Mouse (Mus musculus): ENCODE data around the gene Olfr679. TPM values are rescaled to one million over a fixed set of nuclear protein-coding genes. Genes with fewer than 3 reads are reported as not detected.

The Olfr679 gene
- polyA plus RNA-seq (2014; fragmentation: Illumina TruSeq; extraction: RNeasy Lipid Tissue Mini Kit (QIAGEN cat#74804); ENCODE audit: insufficient read depth, low read depth, low replicate concordance): not detected

DNA sequence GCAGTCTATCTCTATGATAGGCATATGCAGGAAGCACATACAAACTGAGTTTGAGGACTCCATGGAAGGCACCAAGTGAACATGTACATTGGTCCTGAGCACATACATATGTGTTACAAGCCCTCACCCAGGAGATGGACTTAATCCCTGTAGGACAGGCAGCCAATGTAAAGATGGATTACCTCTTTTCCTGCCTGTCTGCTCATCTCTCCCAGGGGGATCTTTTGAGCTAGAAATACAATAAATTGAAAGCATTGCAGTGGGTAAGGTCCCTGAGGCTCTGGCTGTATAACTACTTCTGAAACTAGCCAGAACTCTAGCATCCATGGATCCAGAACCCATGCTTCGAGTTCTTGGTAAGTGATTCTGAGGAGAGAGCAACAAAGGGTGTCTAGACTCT lies at the start of gene Olfr679:
Gene Olfr679, plus strand, starts transcription at position 301 of the 400 bp plus-strand sequence.

DNA sequence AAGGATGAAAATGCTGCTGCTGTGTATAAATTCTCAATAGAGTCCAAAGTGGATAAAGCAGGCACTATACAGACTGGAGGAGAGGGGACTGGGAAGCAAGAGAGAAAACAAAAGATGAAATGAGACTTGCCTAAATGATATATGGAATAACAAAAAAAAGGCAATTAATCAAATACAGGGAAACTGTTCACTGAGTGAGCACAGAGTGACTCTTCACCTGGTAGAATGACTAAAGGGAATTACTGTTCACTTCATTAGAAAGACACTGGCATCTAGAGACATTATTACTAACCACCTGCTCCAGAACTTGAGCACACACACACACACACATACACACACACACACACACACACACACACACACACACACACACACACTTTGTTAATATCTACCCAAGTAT lies 48.6 kb upstream of the Olfr679 start, which contains the start of gene Olfr676:
Gene Olfr676, plus strand, starts transcription at position 301 of the 400 bp plus-strand sequence.

DNA sequence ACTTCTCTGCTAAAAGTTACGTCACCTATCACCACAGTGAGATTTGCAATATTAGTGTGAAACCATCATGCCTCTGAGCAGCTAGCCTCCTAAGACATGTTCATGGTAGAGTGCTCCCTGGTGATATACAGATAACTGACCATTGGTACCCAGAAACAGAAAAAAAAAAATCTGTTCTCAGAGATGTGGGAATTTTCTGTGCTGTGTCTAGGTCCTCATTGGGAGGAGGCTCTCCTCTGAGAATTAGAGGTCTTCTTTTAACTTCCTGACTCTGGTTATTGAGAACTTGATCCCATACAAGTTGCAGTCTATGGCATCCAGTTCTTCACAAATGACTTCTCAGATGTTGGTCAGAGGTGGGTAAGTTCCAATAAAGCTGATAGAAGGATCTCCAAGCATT lies 16.8 kb upstream of the Olfr679 start, which contains the start of gene Olfr678:
Gene Olfr678, plus strand, starts transcription at position 301 of the 400 bp plus-strand sequence.

DNA sequence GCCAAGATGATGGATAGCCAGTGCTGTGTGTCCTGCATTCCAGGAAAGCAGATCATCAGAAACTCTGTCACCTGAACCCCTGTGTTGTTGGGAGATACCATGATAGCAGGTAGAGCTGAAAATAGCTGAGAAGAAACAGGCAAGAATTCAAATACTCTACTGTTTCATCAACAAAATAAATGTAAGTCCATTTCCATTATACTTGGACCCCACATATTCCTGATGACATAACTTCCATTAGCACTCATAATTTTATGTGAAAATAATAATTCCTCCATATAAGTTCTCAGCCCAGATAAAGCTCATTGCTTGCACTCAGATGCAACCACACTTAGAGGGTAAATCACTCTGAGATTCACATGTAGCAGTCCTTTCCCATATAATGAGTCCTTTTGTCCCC lies 11.7 kb downstream of the Olfr679 start, which contains the start of gene Olfr680-ps1:
Gene Olfr680-ps1, minus strand, starts transcription at position 101 of the 400 bp plus-strand sequence.

DNA sequence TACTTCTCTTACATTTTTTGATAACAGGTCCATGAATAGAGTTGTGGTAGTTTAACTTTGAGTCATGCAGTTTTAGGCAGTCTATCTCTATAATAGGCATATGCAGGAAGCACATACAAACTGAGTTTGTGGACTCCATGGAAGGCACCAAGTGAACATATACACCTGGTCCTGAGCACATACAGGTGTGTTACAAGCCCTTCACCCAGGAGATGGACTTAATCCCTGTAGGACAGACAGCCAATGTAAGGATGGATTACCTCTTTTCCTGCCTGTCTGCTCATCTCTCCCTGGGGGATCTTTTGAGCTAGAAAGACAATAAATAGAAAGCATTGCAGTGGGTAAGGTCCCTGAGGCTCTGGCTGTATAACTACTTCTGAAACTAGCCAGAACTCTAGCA lies 35.5 kb downstream of the Olfr679 start, which contains the start of gene Olfr681:
Gene Olfr681, plus strand, starts transcription at position 301 of the 400 bp plus-strand sequence.

Other genes with a start within 250 kb of the Olfr679 start
- gene Usp17lb, start 238.6 kb upstream of the Olfr679 start, polyA plus RNA-seq (2014; fragmentation: Illumina TruSeq; extraction: RNeasy Lipid Tissue Mini Kit (QIAGEN cat#74804); ENCODE audit: insufficient read depth, low read depth, low replicate concordance): not detected
- gene Usp17la, start 224.2 kb upstream of the Olfr679 start, polyA plus RNA-seq (2014; fragmentation: Illumina TruSeq; extraction: RNeasy Lipid Tissue Mini Kit (QIAGEN cat#74804); ENCODE audit: insufficient read depth, low read depth, low replicate concordance): not detected
- not detected for gene Olfr665, start 203.2 kb upstream of the Olfr679 start, polyA plus RNA-seq (2014; fragmentation: Illumina TruSeq; extraction: RNeasy Lipid Tissue Mini Kit (QIAGEN cat#74804); ENCODE audit: insufficient read depth, low read depth, low replicate concordance)
- gene Olfr666, start 185.3 kb upstream of the Olfr679 start, polyA plus RNA-seq (2014; fragmentation: Illumina TruSeq; extraction: RNeasy Lipid Tissue Mini Kit (QIAGEN cat#74804); ENCODE audit: insufficient read depth, low read depth, low replicate concordance): not detected
- gene Olfr667, start 159.7 kb upstream of the Olfr679 start, polyA plus RNA-seq (2014; fragmentation: Illumina TruSeq; extraction: RNeasy Lipid Tissue Mini Kit (QIAGEN cat#74804); ENCODE audit: insufficient read depth, low read depth, low replicate concordance): not detected
- not detected for gene Olfr668, start 153.1 kb upstream of the Olfr679 start, polyA plus RNA-seq (2014; fragmentation: Illumina TruSeq; extraction: RNeasy Lipid Tissue Mini Kit (QIAGEN cat#74804); ENCODE audit: insufficient read depth, low read depth, low replicate concordance)
- not detected for gene Olfr669, start 147.0 kb upstream of the Olfr679 start, polyA plus RNA-seq (2014; fragmentation: Illumina TruSeq; extraction: RNeasy Lipid Tissue Mini Kit (QIAGEN cat#74804); ENCODE audit: insufficient read depth, low read depth, low replicate concordance)
- not detected for gene Olfr670, start 118.6 kb upstream of the Olfr679 start, polyA plus RNA-seq (2014; fragmentation: Illumina TruSeq; extraction: RNeasy Lipid Tissue Mini Kit (QIAGEN cat#74804); ENCODE audit: insufficient read depth, low read depth, low replicate concordance)
- not detected for gene Olfr671, start 102.1 kb upstream of the Olfr679 start, polyA plus RNA-seq (2014; fragmentation: Illumina TruSeq; extraction: RNeasy Lipid Tissue Mini Kit (QIAGEN cat#74804); ENCODE audit: insufficient read depth, low read depth, low replicate concordance)
- gene Olfr672, start 79.2 kb upstream of the Olfr679 start, polyA plus RNA-seq (2014; fragmentation: Illumina TruSeq; extraction: RNeasy Lipid Tissue Mini Kit (QIAGEN cat#74804); ENCODE audit: insufficient read depth, low read depth, low replicate concordance): not detected
- not detected for gene Olfr675, start 52.7 kb upstream of the Olfr679 start, polyA plus RNA-seq (2014; fragmentation: Illumina TruSeq; extraction: RNeasy Lipid Tissue Mini Kit (QIAGEN cat#74804); ENCODE audit: insufficient read depth, low read depth, low replicate concordance)
- not detected for gene Olfr676, start 48.5 kb upstream of the Olfr679 start, polyA plus RNA-seq (2014; fragmentation: Illumina TruSeq; extraction: RNeasy Lipid Tissue Mini Kit (QIAGEN cat#74804); ENCODE audit: insufficient read depth, low read depth, low replicate concordance)
- gene Olfr677, start 29.8 kb upstream of the Olfr679 start, polyA plus RNA-seq (2014; fragmentation: Illumina TruSeq; extraction: RNeasy Lipid Tissue Mini Kit (QIAGEN cat#74804); ENCODE audit: insufficient read depth, low read depth, low replicate concordance): not detected
- gene Olfr678, start 16.7 kb upstream of the Olfr679 start, polyA plus RNA-seq (2014; fragmentation: Illumina TruSeq; extraction: RNeasy Lipid Tissue Mini Kit (QIAGEN cat#74804); ENCODE audit: insufficient read depth, low read depth, low replicate concordance): not detected
- not detected for gene Olfr680-ps1, start 11.6 kb downstream of the Olfr679 start, polyA plus RNA-seq (2014; fragmentation: Illumina TruSeq; extraction: RNeasy Lipid Tissue Mini Kit (QIAGEN cat#74804); ENCODE audit: insufficient read depth, low read depth, low replicate concordance)
- gene Olfr681, start 35.6 kb downstream of the Olfr679 start, polyA plus RNA-seq (2014; fragmentation: Illumina TruSeq; extraction: RNeasy Lipid Tissue Mini Kit (QIAGEN cat#74804); ENCODE audit: insufficient read depth, low read depth, low replicate concordance): not detected
- gene Olfr683, start 65.8 kb downstream of the Olfr679 start, polyA plus RNA-seq (2014; fragmentation: Illumina TruSeq; extraction: RNeasy Lipid Tissue Mini Kit (QIAGEN cat#74804); ENCODE audit: insufficient read depth, low read depth, low replicate concordance): not detected
- gene Olfr684, start 82.4 kb downstream of the Olfr679 start, polyA plus RNA-seq (2014; fragmentation: Illumina TruSeq; extraction: RNeasy Lipid Tissue Mini Kit (QIAGEN cat#74804); ENCODE audit: insufficient read depth, low read depth, low replicate concordance): not detected
- not detected for gene Olfr685, start 104.8 kb downstream of the Olfr679 start, polyA plus RNA-seq (2014; fragmentation: Illumina TruSeq; extraction: RNeasy Lipid Tissue Mini Kit (QIAGEN cat#74804); ENCODE audit: insufficient read depth, low read depth, low replicate concordance)
- gene Olfr686, start 126.3 kb downstream of the Olfr679 start, polyA plus RNA-seq (2014; fragmentation: Illumina TruSeq; extraction: RNeasy Lipid Tissue Mini Kit (QIAGEN cat#74804); ENCODE audit: insufficient read depth, low read depth, low replicate concordance): not detected
- not detected for gene Olfr688, start 206.9 kb downstream of the Olfr679 start, polyA plus RNA-seq (2014; fragmentation: Illumina TruSeq; extraction: RNeasy Lipid Tissue Mini Kit (QIAGEN cat#74804); ENCODE audit: insufficient read depth, low read depth, low replicate concordance)
- not detected for gene Olfr689, start 230.0 kb downstream of the Olfr679 start, polyA plus RNA-seq (2014; fragmentation: Illumina TruSeq; extraction: RNeasy Lipid Tissue Mini Kit (QIAGEN cat#74804); ENCODE audit: insufficient read depth, low read depth, low replicate concordance)

All from lung, adult 10 weeks (tissue).